Mouse (Mus musculus) adrenal gland, postnatal 14 days (tissue): ENCODE data around the gene Carmil1. TPM values are rescaled to one million over a fixed set of nuclear protein-coding genes. Genes with fewer than 3 reads are reported as not detected.

Source experiments
- DNase-seq: peaks from one replicate; pipeline ENCODE4 v3.0.0; 2021; ENCODE audit warnings: mixed read lengths
- long read RNA-seq, 2 experiments: library from polyadenylated mRNA; stranded (forward); transcript quantifications; one replicate each; pipeline ENCODE4 v2.0.0; 2021
- total RNA-seq: library from RNA; stranded (reverse); gene quantifications from 2 replicates; pipeline ENCODE4 v1.2.3, GENCODE M21; 2021

The Carmil1 gene
- total RNA-seq = 33.2 and 40.4 TPM in 2 replicates
- long read RNA-seq, experiment 1, partial matches to known transcripts = 6 of 11 reads
- long read RNA-seq, experiment 1, other reads (novel, unspliced or antisense) = 5 of 11 reads
- long read RNA-seq, experiment 2, partial matches to known transcripts = 2 of 4 reads
- long read RNA-seq, experiment 2, other reads (novel, unspliced or antisense) = 2 of 4 reads

DNA sequence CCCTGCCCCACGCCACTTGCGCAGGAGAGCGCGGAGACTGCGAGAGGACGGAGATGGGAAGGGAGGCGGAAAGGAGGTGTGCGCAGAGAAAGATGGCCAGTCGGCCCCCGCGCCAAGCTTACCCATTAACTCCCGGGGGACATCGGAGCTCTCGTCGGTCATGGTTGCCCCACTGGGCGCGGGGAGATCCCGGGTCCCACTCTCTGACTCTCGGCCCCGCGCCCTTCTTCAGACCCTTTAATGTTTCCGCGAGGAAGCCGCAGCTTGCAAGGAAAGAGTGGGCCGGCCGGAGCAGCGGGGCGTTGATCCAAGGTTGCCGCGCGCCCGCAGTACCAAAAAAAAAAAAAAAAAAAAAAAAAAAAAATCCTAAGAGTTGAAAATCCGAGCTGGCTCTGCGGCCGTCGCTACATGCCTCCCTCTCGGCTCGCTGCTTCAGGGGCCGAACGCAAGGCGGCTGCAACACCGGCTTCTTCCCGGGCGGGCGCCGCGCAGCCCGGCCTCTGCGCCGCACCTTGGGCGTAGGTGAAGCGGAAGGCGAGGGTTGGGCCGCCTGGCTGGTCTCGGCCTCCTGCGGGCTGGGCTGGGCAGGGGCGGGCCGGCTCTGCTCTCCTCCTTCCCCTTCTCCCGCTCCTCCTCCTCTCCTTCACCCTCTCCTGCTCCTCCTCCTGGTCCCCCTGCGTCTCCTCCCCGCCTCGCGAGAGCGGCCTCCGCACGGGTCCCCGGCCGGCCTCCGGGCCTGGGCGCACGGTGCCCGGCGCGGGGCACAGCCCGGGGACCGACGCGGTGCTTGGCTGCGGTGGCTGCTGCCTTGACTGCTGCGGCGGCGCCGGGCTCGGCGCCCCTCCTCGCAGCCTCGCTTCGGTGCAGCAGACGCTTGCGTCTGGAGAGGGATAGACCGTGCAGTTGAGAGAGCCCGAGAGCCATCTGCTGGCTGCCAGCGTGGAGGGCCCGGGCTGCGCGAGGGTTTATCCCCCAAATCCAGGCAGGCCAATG is at the start of gene Carmil1:
Gene Carmil1 (minus strand): TSS at position 357 of the 993 bp plus-strand sequence.
- peak; percentile 91 for DNase-seq

DNA sequence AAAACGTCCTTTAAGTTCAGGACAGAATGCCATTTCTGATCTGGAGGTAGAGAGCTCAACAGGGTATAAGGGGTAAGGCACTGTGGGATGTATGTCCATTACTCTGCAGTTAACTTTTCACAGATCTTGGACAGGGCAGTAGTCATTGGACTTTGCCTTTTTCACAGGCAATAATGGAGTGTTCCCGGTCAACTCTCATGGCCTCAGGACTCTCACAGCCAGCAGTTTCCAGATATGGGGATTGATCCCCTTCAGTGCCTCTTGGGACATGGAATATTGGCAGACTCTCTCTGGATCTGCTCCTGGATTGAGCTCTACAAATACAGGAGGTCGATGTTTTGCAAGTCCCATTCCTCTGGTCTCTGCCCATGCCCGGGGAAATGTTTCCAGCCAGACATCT is 49.5 kb upstream of the Carmil1 start:
- no peak for DNase-seq

DNA sequence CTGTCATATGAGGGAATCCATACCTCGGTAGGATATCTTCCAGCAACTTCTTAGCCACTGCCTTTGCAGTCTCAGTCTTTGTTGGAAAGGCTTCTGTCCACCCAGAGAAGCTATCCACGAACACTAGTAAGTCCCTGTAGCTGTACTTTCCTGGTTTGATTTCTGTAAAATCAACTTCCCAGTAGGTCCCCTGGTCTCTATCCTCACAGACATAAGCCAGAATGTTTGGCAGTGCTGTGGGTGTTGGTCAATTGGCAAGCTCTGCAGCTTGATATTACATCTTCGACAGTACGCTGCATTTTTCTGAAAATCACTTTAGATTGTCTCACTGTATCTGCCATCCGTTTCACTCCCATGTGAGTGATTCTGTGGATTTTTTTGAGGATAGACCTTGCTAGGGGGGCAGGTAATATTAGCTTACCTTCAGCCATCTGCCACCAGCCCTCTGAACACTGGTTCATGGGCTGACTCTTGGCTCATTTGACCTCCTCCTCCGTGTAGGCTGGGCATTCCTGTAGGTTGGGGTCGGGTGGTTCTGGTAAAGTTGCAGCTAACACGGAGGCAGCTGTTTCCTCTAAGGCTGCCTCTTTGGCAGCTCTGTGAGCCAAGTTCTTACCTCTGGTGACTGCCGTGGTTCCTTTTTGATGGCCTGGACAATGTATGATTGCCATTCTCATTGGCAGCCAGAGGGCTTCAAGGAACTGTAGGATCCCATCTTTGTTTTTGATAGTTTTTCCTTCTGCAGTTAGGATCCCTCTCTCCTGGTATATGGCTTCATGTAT is 47.6 kb upstream of the Carmil1 start:
- no peak for DNase-seq

DNA sequence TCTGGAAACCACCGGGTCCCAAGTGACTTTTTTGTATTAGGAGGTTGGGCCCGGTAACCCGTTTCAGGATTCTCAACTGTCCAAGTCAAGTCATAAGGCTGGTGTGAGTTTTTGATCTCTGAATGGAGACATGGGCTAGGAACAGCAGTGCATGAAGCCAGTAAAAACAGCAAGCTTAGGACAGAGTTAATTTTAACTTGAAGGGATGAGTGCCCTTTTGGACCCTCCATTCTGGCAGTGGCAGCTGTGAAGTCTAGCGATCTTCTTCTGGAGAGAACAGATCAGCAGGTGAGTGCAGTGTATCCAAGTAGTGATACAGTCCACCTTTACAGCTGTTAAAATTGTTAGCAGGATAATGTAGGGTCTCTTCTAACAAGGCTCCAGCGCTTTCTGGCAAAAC is 46.6 kb upstream of the Carmil1 start, which contains the start of gene Cmah:
Gene Cmah (plus strand): TSS at position 204 of the 400 bp plus-strand sequence.
- DNase-seq = no peak

DNA sequence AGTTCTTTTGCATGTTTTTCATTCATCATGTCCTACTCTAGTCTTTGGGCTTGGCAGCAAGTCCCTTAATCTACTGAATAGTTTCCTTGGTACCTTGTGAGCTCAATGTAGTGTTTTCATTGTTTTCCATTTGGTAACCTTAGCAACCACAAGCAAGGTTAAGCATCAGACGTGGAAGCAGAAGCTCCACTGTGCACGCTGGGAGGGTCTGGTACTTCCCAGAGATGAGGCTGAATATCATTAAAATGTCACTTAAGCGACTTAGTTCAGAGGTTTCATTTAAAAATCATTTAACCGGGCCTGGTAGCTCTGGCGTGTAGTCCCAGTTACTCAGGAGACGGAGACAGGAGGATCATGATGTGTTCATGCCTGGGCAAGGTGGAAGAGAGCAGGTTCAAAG is 40.7 kb upstream of the Carmil1 start:
- DNase-seq = no peak

DNA sequence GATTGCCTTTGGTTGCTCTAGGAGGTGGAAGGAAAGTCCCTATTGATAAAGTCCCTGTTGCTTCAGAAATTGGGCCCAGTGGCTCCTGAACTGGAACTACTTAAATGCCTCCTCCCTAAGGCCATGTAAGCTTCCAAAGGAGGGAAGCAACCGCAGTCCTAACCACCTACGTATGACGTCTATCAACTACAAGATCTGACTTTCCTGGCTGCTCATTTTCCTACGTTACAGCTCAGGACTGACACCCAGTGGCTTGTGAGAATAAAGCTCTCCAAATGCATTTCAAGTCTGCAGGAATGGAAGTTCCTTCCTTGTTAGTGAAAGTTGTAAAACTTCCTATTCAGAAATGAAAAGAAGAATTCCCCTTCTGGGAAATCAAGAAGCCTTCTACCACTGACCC is 38.0 kb upstream of the Carmil1 start:
- peak; percentile 40 for DNase-seq

DNA sequence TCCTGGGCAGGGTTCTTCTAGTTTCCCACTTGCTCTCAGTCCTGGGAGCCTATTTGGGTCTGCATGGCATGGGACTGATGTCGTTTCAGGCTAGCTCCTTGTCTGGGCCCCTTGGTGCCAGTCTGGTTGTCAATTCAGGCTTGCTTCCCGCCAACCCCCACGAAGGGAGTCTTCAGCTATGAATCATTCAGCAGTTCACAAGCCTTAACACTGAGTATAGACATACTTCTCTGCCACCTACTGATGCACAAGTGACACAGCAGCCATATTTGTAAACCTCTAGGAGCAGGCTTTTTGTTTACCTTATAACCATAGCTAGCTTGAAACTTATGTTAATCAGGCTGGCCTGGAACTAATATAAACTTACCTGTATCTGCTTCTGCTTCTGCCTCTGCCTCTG is 36.0 kb upstream of the Carmil1 start:
- DNase-seq = no peak

DNA sequence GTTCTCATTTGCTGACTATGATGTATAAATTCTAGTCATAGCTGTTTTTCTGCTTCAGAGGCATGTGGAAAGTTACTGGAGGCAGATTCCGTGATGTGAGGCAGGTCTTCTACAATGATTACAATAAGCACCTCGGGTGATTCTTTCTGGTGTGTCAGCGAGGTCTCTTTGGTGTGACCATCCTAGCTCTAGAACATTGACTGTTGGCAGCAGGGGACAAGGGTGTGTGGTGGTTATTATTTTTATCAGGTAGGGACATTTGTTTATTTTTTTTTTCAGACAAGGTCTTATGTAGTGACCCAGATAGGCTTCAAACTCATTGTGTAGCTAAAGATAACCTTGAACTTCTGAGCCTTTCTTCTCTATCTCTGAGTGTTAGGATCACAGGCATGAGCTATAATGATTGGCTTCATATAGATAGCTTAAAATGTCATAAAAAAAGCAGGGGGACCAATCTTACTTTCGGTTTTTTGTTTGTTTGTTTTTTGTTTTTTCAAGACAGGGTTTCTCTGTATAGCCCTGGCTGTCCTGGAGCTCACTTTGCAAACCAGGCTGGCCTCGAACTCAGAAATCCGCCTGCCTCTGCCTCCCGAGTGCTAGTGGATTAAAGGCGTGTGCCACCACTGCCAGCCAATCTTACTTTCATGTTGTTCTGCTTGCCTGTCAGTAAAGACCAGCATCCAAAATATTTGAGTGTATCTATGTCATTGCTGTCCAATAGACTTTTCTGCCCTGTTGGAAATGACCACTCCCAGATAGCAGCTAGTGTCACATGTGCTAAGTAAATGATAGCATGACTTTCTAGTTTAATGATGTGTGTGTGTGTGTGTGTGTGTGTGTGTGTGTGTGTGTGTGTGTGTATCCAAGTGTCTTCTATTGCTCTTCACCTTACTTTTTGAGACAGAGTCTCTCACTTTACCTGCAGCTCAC is 30.7 kb upstream of the Carmil1 start:
- no peak for DNase-seq

DNA sequence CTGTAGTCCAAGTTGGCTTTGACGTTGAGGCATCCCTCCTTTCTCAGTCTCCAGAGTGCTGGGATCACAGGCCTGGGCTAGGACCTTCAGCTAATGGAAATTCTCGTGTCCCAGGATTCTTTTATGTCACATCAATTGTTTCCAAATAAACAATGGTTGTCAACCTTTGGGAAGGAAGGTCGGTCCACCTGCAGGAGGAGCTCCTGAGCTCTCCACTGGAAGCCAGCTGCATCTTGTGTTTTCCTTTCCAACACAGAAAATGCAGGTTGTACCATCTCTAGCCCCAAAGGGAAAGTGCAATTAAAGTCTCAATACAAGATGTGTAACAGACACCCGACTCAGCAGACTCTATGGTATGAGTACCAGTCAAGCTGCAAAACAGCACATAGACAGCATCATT is 25.7 kb upstream of the Carmil1 start:
- DNase-seq = no peak

DNA sequence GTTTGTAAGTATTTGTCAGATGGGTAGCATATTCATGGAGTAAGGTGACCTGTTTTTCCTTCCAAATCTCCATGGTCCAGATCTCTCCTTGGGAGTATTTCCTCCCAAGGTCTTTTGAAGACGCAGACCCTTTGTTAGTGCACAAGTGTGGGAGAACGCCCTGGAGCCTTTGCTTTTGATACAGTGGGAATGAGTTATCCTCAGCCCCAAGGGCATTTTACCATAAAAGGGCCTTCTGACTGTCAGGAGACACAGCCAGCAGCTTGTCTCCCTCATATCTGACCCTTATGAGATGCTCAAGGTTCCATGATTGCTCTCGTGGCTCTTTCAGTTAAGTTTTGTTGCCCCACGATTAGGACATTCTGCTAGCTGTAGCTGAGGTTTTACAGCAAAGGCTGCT is 24.9 kb upstream of the Carmil1 start:
- DNase-seq = no peak

DNA sequence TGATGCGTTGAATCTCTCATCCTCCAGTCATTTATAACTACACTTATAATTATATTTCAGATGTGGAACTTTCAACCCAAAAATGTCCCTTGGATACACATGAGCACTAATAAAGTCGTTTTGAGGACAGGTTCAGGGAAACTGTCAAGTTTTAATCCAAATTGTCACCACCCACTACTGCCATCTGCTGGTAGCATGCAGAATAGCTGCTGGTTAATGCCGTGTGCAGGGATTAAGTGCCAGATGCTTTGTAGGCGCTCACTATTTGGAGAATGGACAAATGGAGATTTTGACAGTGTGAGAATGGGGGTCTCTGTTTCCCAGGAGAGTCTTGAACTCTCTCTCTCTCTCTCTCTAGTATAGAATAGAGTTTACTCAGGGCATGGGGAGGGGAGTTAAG is 16.7 kb upstream of the Carmil1 start:
- DNase-seq = peak; percentile 65

DNA sequence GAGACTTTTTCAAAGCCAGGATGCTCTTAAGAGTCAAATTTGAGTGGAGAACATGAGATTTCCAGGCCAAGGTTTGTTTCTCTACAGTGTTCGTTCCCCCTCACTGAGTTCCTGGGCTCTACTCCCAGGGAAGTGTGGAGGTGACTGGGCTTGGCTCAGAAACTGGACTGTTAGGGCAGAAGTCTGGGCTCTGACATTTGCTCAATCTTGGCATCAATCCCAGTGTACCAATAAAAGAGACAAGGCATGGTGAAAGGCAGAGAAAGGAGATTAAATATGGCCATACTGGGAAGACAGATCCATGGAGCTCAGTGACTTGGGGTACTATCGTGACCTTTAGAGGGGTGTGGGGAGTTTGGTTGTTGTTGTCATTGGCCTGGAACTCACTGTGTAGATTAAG is 6.8 kb upstream of the Carmil1 start:
- DNase-seq = peak; percentile 38

DNA sequence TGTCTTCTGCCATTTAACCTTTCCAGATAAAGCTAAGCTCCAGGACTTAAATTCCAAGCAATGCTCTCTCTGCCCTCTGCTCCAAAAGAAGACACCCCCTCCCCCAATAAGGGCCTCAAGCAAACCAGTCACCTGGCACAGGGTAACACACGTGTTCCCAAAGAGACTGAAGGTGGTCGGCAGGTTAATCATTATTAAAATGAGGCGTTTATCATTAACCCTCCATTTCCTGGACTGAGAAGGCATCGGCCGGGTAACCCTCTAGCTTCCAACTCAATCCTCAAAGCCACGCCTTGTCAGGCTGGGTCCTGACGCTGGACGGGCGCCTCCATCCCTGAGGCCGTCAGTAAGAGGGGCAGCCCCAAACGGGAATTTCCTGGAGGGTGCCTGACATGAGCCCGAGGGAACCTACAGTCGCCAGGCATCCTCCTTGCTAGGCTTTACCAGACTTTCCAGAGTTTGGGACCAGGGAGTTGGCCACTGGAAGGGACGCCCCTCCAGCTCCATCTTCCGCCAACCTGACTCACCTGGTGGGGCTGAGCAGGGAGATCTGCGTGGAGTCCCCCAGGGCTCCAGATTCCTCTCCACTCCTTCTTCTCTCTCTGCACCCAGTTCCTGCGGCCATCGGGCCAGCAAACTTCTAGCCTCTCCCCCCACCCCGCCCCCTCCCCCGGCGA is 695 bp downstream of the Carmil1 start:
- peak; percentile 51 for DNase-seq

DNA sequence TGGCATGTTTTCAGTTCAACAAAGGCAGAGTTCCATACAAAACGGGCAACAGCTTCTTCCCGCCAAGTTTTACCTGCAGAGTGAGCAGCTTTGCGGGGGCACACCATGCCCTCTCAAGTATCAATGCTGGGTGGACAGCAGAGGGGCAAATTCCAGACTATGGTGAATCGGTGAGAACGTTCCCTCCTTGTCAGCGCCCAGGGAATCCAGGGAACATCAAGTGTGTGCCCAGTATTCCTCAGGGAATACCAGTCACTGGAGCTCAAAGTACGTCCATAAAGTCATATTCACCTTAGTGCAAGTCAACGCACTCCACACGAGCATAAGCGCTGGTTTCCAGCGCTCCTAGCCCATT is 1.2 kb downstream of the Carmil1 start:
- DNase-seq = no peak

DNA sequence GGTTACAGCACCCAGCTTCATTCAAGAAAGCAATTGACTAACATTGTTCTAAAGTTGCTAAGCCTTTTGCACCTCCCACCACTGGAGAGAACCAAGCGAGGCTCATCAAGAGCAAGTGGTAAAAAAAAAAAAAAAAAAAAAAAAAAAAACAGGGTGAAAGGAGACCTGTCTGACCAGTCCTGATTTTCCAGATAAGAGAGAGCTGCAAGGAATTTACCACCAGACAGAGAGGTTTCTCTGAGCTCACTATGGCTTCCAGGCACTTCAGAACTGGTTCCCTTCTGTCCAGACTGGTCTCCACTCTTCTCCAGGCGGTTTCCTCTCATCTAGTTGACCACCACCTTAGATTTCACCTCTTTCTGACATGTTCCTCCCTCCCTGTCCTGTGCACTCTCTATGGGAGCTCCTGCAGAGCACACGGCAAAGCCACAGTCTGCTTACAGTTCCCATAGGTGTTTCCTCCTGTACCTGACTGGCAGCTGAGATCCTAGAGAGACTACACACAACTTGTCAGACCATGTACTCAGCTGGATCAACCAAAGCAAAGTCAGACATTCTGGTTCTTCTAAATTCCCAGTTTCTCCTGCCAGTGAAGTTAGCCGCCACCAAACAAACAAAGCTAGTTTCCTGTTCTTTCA is 7.7 kb downstream of the Carmil1 start:
- DNase-seq = no peak

DNA sequence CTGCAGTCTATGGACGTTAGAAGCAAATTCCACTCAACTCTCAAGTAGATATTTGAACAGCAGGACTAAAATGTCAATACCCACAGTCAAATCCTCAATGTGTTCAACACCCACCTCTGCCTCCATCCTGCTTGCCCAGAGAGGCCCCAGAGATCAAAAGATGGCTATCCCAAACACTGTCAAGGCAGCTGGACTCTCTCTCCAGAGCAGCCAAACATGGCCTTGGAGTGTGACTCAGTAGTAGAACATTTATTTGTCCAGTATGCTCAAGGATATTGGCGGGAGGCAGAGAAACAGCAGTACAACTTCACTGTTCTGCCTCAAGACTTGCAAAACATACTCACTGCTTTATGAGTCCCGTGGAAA is 11.5 kb downstream of the Carmil1 start:
- DNase-seq = peak; percentile 54

DNA sequence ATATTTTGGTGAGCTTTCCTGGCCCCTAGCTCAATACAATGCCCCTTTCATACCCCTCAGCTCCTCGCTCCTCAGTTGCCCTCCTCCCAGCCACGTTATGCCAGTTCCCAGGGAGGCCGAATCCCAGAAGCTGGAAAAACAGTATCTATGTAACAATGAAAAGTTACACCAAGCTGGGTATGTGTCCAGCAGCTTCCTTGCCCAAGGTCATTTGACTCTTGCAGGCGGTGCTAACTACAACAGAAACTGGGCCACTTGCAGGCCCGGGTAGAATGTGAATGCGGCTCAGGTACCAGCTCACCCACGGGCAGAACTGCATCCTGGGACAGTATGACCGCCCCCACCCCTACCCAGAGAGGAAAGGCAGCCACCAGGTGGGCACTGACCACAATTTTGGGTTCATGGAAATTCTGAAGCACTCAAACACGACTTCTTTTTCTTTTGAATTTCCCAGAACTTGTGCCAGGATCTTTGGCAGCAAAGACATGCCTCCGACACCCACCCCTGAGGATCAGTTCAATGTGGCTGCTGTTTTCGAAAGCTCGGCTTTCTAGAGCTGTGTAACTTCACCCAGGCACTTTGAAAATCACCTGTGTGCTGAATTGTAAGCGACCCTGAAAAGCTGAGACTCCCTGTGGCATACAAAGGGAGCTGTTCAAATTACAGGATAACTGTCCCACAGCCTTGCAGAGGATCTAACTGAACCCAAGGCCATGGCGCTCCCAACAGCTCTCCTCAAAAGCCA is 12.1 kb downstream of the Carmil1 start:
- peak; percentile 64 for DNase-seq

DNA sequence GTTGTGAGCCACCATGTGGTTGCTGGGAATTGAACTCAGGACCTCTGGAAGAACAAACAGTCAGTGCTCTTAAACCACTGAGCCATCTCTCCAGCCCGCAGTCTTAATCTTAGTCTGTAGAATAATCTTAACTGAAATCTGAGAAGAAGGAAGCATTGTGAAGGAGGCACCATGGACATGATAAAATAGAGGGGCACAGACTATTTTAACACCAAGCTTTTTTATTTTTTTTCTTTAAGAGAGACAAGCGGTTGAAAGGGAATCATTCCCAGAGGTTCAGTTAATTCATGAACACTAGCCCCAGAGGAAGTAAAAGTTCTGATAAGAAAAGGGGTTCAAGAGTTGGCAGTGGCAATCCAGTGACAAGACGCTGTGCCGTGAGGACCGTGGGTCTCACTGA is 15.8 kb downstream of the Carmil1 start:
- no peak for DNase-seq

DNA sequence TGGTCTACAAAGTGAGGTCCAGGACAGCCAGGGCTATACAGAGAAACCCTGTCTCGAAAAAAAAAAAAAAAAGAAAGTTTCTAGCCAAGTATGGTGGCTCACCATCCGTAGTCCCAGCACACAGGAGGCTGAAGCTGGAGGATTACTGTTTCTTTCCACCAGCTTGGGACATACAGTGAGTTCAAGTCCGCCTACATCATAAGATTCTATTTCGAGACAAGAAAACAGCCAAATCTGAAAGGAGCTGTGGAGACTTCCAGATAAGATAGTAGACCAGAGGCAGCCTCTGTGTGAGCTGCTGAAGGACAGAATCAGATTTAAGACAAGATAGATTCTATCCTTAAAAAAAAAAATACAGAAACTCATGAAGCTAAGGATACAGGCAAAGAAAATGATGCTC is 17.0 kb downstream of the Carmil1 start:
- DNase-seq = no peak
